Mouse (Mus musculus) layer of hippocampus, adult 8-10 months (tissue): Measurements from ENCODE around the gene Cass4. TPM values are rescaled to one million over a fixed set of nuclear protein-coding genes. Genes with fewer than 3 reads are reported as not detected.

Experiments used
- DNase-seq, 2 experiments: peaks; one replicate each; pipeline ENCODE4 v3.0.0; 2022; ENCODE audit warnings: low spot score in 2 of 2
- total RNA-seq, 4 experiments: library from RNA; stranded (reverse); gene quantifications; 2 replicates each; pipeline ENCODE4 v1.2.4; 2022

The Cass4 gene
- total RNA-seq, 4 experiments from 2014 or later = 0.31 to 0.55 (median 0.33) TPM; not detected in 1

GRCm38 (mm10) chr2:172384715-172385114, 8.9 kb upstream of the Cass4 start:
- no peak for DNase-seq

GRCm38 (mm10) chr2:172390341-172390740, 3.3 kb upstream of the Cass4 start:
- no peak for DNase-seq

GRCm38 (mm10) chr2:172392041-172392521, 1.5 kb upstream of the Cass4 start:
- peak in 1 of 2 experiments; percentile 38 for DNase-seq

GRCm38 (mm10) chr2:172394052-172394392, 428 bp downstream of the Cass4 start:
- DNase-seq = no peak

GRCm38 (mm10) chr2:172394671-172395070, 1.1 kb downstream of the Cass4 start:
- no peak for DNase-seq

GRCm38 (mm10) chr2:172395961-172396360, 2.4 kb downstream of the Cass4 start:
- no peak for DNase-seq

GRCm38 (mm10) chr2:172399901-172400300, 6.3 kb downstream of the Cass4 start:
- DNase-seq = no peak

- DNase-seq = no peak
These were observed 7.7 kb downstream of the Cass4 start for GRCm38 (mm10) chr2:172401116-172401825.

GRCm38 (mm10) chr2:172404239-172404638, 10.6 kb downstream of the Cass4 start:
- no peak for DNase-seq

- DNase-seq = no peak
These were observed 11.4 kb downstream of the Cass4 start for GRCm38 (mm10) chr2:172405011-172405410.

- no peak for DNase-seq
These were observed 12.6 kb downstream of the Cass4 start for GRCm38 (mm10) chr2:172406173-172406572.

- DNase-seq = no peak
These were observed 13.9 kb downstream of the Cass4 start for GRCm38 (mm10) chr2:172407499-172407898.

- DNase-seq = no peak
These were observed 17.1 kb downstream of the Cass4 start for GRCm38 (mm10) chr2:172410686-172411085.

- DNase-seq = peak in 1 of 2 experiments; percentile 12
These were observed 17.5 kb downstream of the Cass4 start for GRCm38 (mm10) chr2:172411091-172411490.

GRCm38 (mm10) chr2:172412454-172412853, 18.9 kb downstream of the Cass4 start:
- no peak for DNase-seq

- no peak for DNase-seq
These were observed 19.7 kb downstream of the Cass4 start for GRCm38 (mm10) chr2:172413273-172413672.

- no peak for DNase-seq
These were observed 20.3 kb downstream of the Cass4 start for GRCm38 (mm10) chr2:172413894-172414293.

- DNase-seq = no peak
These were observed 22.6 kb downstream of the Cass4 start for GRCm38 (mm10) chr2:172416218-172416617.

- DNase-seq = no peak
These were observed 23.3 kb downstream of the Cass4 start for GRCm38 (mm10) chr2:172416876-172417275.

- no peak for DNase-seq
These were observed 24.6 kb downstream of the Cass4 start for GRCm38 (mm10) chr2:172418208-172418607.

GRCm38 (mm10) chr2:172430609-172431008, 37.0 kb downstream of the Cass4 start:
- no peak for DNase-seq

GRCm38 (mm10) chr2:172433746-172434145, 40.2 kb downstream of the Cass4 start:
- DNase-seq = no peak

- DNase-seq = no peak
These were observed 43.9 kb downstream of the Cass4 start for GRCm38 (mm10) chr2:172437371-172437952.
